Mouse (Mus musculus): Measurements from ENCODE around the gene Mief2. TPM values are rescaled to one million over a fixed set of nuclear protein-coding genes. Genes with fewer than 3 reads are reported as not detected.

The Mief2 gene
- polyA plus RNA-seq, 3 experiments from 2014 or later: 8.7 to 11.4 (median 10.3) TPM

GRCm38 (mm10) chr11:60726601-60727391 is 1.4 kb upstream of the Mief2 start, which contains the start of gene Flii:
TSS of gene Flii (minus strand) at chr11:60727263.
- ATAC-seq: peak; percentile 52

- peak; percentile 3 for ATAC-seq
Measured at GRCm38 (mm10) chr11:60727392-60728140, 632 bp upstream of the Mief2 start.

- ATAC-seq: no peak
Measured at GRCm38 (mm10) chr11:60729217-60729641, 1.0 kb downstream of the Mief2 start.

GRCm38 (mm10) chr11:60730169-60730568 is 2.0 kb downstream of the Mief2 start:
- ATAC-seq: no peak

GRCm38 (mm10) chr11:60731251-60731650 is 3.1 kb downstream of the Mief2 start:
- no peak for ATAC-seq

GRCm38 (mm10) chr11:60734206-60734605 is 6.0 kb downstream of the Mief2 start:
- ATAC-seq: no peak

DNA sequence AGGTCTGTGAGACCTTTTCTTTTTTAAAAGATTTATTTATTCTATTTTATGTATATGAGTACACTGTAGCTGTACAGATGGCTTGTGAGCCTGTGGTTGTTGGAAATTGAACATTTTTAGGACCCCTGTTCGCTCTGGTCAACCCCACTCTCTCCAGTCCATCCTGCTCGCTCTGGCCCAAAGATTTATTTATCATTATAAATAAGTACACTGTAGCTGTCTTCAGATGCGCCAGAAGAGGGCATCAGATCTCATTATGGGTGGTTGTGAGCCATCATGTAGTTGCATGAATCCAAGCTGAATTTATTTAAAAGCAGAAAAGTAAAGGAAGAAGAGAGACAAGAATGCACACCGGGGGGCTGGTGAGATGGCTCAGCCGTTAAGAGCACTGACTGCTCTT is 7.0 kb downstream of the Mief2 start:
- ATAC-seq: no peak

- no peak for ATAC-seq
Measured at GRCm38 (mm10) chr11:60736491-60736890, 8.3 kb downstream of the Mief2 start.

GRCm38 (mm10) chr11:60737450-60737849 is 9.3 kb downstream of the Mief2 start:
- no peak for ATAC-seq

DNA sequence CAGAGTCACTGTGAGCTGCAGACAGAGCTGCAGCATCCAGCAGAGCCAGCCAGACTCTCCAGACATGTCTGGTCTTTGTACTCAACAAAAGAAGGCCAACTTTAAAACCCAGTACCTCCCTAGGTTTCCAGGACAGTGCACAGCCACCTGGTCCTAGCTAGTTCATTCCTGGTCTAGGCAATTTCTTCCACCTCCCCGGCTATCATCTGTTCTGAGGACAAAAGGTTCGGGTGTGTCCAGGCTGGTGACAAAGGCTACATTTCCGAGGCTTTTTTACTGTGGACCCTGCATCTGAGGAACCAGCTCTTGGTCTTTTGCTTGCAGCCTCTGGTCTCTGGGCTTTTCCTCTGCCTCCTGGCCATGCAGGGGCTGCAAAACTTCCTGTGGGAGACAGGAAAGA is 12.1 kb downstream of the Mief2 start:
- ATAC-seq: no peak

- no peak for ATAC-seq
Measured at GRCm38 (mm10) chr11:60755570-60755969, 27.4 kb downstream of the Mief2 start.

DNA sequence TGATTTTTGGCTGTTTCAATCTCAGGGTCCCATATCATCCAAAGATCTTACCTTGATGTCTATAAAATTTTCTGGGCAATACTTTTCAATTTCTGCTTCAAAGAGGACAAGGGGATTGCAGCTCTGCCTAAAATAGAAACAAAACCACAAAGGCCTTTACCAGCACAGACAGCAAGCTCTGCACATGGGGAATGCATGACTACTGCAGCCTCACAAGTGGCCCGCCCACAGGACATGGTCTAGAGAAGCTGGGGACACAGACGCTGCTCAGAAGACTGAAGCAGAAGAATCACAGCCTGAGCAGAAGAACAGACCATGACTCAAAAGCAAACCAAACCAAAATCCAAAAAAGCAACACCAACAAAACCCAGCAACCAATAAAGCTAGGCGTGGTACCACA is 33.5 kb downstream of the Mief2 start:
- no peak for ATAC-seq

- no peak for ATAC-seq
Measured at GRCm38 (mm10) chr11:60766969-60767368, 38.8 kb downstream of the Mief2 start.

DNA sequence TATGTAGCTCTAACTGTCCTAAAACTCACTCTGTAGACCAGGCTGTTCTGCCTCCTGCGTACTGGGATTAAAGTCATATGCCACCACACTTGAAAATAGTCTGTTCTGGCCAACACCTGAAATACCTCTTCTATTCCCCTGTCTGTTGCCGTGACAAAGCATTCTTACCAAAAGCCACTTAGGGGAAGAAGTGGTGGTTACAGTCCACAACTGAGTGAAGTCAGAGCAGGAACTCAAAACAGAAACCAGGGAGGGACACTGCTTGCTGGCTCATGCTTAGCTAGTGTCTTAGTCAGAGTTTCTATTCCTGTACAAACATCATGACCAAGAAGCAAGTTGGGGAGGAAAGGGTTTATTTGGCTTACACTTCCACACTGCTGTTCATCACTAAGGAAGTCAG is 41.1 kb downstream of the Mief2 start:
- ATAC-seq: no peak

GRCm38 (mm10) chr11:60770776-60771175 is 42.6 kb downstream of the Mief2 start:
- no peak for ATAC-seq

DNA sequence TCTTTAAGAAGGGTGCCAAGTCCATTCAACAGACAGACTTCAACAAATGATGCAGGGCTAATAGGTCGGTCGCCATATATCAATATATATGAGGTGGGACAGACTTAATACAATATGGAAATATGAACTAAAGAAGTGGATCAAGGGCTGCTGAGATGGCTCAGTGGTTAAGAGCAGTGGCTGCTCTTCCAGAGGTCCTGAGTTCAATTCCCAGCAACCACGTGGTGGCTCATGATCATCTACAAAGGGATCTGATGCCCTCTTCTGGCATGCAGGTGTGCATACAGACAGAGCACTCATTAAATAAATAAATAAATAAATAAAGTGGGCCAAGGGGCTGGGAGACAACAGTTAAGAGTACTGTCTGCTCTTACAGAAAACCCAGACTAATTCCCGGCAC is 44.0 kb downstream of the Mief2 start:
- no peak for ATAC-seq

DNA sequence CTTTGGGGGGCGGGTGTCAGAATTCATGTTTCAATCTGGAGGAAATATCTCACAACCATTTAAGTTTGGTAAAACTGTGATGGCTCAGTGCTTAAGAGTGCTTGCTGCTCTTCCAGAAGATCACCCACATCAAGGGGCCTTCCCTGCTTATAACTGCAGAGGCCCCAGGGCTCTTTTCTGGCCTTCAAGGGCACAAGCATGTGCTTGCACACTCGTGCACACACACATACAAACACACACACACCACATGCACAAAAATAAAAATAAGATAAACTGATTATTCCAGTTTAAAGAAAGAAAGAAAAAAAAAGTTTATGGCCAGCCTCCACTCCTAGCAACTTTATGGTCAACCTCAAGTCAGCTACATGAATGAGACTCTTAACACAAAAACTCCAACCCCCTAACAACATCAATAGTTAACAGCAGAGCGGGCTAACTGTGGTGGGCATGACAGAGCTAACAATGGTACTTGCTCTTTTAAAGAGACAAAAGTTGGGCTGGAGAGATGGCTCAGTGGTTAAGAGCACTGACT is 46.0 kb downstream of the Mief2 start:
- no peak for ATAC-seq

GRCm38 (mm10) chr11:60774841-60775240 is 46.6 kb downstream of the Mief2 start:
- ATAC-seq: no peak

- no peak for ATAC-seq
Measured at GRCm38 (mm10) chr11:60775578-60775977, 47.4 kb downstream of the Mief2 start.

- ATAC-seq: no peak
Measured at GRCm38 (mm10) chr11:60776107-60776828, 48.1 kb downstream of the Mief2 start.

GRCm38 (mm10) chr11:60776829-60777740 is 48.9 kb downstream of the Mief2 start, which contains the start of the genes Top3a and Smcr8:
TSS of gene Top3a (minus strand) at chr11:60777365.
TSS of gene Smcr8 (plus strand) at chr11:60777524.
- peak; percentile 95 for ATAC-seq
